Mouse (Mus musculus): Measurements from ENCODE around the gene Gm45234. TPM values are rescaled to one million over a fixed set of nuclear protein-coding genes. Genes with fewer than 3 reads are reported as not detected.

Gm45234 gene
- polyA plus RNA-seq, 1 experiment from 2014 or later, result not detected

DNA sequence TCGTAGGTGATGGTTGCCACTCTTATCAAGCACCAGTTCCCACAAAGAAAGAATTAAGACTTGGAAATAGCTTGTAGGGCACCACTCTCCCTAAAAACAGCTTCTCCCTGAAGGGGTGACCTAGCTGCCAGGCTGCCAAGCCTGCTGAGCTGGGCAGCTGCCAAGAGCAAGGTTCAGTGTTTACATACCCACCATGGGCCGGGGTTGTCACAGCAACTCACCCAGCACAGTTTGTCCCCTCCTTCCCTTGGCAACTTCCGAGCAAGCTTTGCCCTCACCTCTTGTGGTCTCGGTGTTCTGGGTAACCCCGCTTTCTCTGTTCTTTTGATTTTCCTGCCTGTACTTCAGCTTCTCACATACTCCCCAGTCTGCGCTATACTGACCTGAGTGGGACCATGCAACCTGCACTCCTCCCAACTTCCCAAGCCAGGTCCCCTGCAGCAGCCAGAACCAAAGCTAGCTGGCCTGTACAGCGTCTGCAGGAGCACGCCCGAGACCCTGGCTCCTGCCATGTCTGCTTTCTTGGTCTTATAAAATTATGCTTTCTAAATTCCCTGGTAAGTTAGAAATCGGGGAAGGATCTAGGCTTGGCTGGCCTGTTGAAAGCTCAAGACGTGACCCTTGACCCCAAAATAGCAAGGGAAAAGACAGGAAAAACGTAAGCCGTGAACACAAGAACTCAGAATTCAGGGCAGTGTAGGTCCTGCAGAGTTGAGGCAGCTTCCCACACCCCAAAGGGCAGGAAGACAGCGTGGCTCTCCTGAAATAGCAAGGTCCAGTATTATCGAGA is 61.5 kb downstream of the Gm45234 start:
- no peaks in the 10 kb centered on the region for H3K9me3 ChIP-seq
- no peaks in the 10 kb centered on the region for H3K27me3 ChIP-seq (ENCODE audit: poor library complexity, severe bottlenecking)
- DNase-seq (ENCODE audit: extremely low spot score, low spot score), result no peak
- peaks cover 10% of the 10 kb centered on the region for H3K36me3 ChIP-seq (replicated peaks)
- no peak overlapping the region for H3K4me3 ChIP-seq
- WGBS, result 89% methylated on average over 15 of the region's 15 CpGs
- peaks cover 9% of the 10 kb centered on the region for H3K4me1 ChIP-seq
- H3K27ac ChIP-seq, result no peak overlapping the region

DNA sequence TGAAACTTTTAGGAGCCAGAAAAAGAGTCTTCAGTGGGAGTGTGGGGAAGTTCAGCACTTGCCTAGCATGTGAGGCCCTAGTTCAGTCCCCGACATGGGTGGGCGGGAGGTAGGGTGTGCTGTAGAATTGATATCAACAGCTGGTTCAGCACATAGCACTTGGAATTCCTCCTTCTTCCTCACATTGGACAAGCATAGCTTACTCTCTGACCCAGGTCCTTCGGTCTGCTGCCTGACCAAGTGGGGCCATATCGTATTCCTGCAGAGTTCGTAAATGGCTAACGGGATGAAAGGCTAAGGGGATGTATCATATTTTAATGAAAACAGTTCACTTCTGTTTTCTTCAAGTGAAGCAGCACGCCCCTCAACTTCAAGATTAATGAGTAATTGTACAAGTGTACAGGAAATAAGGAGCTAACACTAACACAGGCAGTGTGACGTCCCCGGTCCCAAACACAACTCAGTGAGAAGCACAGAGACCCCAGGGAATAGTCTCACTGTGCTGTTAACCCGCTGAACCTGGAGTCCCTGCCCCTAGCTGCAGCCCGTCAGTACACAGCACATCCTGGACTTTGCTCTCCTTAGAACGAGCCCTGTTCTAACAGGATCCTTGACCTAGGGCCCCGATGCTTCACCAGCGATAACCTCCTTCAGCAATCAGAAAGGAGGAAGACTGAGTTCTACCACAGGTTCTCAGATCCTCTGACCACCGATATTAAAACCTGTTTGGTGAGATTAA is 62.4 kb downstream of the Gm45234 start:
- no peak for DNase-seq (ENCODE audit: extremely low spot score, low spot score)
- Histone ChIP-seq H3K4me3 (no peak overlapping the region), H3K4me1 (peaks cover 9% of the 10 kb centered on the region), H3K27ac (no peak overlapping the region), H3K9me3 (no peaks in the 10 kb centered on the region), H3K27me3 (ENCODE audit: poor library complexity, severe bottlenecking) (no peaks in the 10 kb centered on the region), H3K36me3 (replicated peaks) (peaks cover under 1% of the 10 kb centered on the region; the same call in 1 of the 2 replicates)
- WGBS, result 80% methylated on average over 15 of the region's 15 CpGs

DNA sequence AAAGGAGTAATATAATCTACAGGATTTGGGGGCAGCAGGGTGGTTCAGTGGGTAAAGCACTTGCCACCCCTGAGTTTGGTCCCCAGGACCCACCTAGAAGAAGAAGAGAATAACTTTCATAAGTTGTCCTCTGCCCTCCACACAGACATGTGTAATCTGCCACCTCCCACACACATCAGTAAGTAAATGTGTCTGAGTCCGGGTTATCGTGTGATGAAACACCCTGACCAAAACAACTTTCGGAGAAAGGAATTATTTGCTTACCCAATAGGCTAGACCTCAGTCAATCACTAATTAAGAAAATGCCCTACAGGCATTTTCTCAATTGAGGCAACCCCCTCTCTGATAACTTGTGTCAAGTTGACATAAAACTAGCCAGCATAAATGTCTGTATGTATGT is 65.3 kb downstream of the Gm45234 start:
- no peaks in the 10 kb centered on the region for H3K36me3 ChIP-seq (replicated peaks)
- no peaks in the 10 kb centered on the region for H3K27me3 ChIP-seq (ENCODE audit: poor library complexity, severe bottlenecking)
- no peak overlapping the region for H3K27ac ChIP-seq
- DNase-seq (ENCODE audit: extremely low spot score, low spot score), result no peak
- H3K4me1 ChIP-seq, result peaks cover 9% of the 10 kb centered on the region
- H3K9me3 ChIP-seq, result no peaks in the 10 kb centered on the region
- WGBS, result 91% methylated on average over 3 of the region's 3 CpGs
- H3K4me3 ChIP-seq, result no peak overlapping the region

MicroRNA genes within 50 kb of the gene (microRNA counts, 519-probe panel; counts per million panel counts)
- microRNA mmu-miR-141, result 341 counts per million, percentile 65 among the panel's probes with 10 or more counts
- 4,809 counts per million, percentile 82 among the panel's probes with 10 or more counts for microRNA mmu-miR-200c

Small RNAs within 50 kb of the gene (microRNA-seq; reads per million reads assigned to microRNA genes)
- 272 reads per million, percentile 58 among the genes with 10 or more reads in this experiment for gene Mir141
- gene Mir200c, result 1,264 reads per million, percentile 76 among the genes with 10 or more reads in this experiment

Other genes starting within 250 kb of the Gm45234 start
- gene C1ra, start 243.6 kb downstream of the Gm45234 start, polyA plus RNA-seq (2016; fragmentation: Nextera tagmentation; extraction: Ambion mirVana), result 0.06 and 0.15 TPM in 2 replicates
- 0.20 and 0.42 TPM in 2 replicates for gene C1s1, start 213.7 kb downstream of the Gm45234 start, polyA plus RNA-seq (2016; fragmentation: Nextera tagmentation; extraction: Ambion mirVana)
- gene C1rb, start 185.7 kb downstream of the Gm45234 start, polyA plus RNA-seq (2016; fragmentation: Nextera tagmentation; extraction: Ambion mirVana), result not detected in 2 replicates
- 0.05 TPM in 1 of 2 replicates, not detected in the other for gene C1s2, start 119.9 kb downstream of the Gm45234 start, polyA plus RNA-seq (2016; fragmentation: Nextera tagmentation; extraction: Ambion mirVana)
- gene Lpcat3, start 93.0 kb downstream of the Gm45234 start, polyA plus RNA-seq (2016; fragmentation: Nextera tagmentation; extraction: Ambion mirVana), result 38.8 and 44.1 TPM in 2 replicates
- gene Emg1, start 43.8 kb downstream of the Gm45234 start, polyA plus RNA-seq (2016; fragmentation: Nextera tagmentation; extraction: Ambion mirVana), result 255 and 270 TPM in 2 replicates
- gene Phb2, start 43.7 kb downstream of the Gm45234 start, polyA plus RNA-seq (2016; fragmentation: Nextera tagmentation; extraction: Ambion mirVana), result 490 and 492 TPM in 2 replicates
- 4.8 and 5.2 TPM in 2 replicates for gene Ptpn6, start 17.3 kb downstream of the Gm45234 start, polyA plus RNA-seq (2016; fragmentation: Nextera tagmentation; extraction: Ambion mirVana)
- gene Grcc10, start 14.6 kb downstream of the Gm45234 start, polyA plus RNA-seq (2016; fragmentation: Nextera tagmentation; extraction: Ambion mirVana), result 397 and 415 TPM in 2 replicates
- gene Atn1, start 503 bp upstream of the Gm45234 start, polyA plus RNA-seq (2016; fragmentation: Nextera tagmentation; extraction: Ambion mirVana), result 12.5 and 14.2 TPM in 2 replicates
- gene Eno2, start 13.7 kb upstream of the Gm45234 start, polyA plus RNA-seq (2016; fragmentation: Nextera tagmentation; extraction: Ambion mirVana), result 4.0 and 4.4 TPM in 2 replicates
- 4.9 and 5.3 TPM in 2 replicates for gene Lrrc23, start 23.7 kb upstream of the Gm45234 start, polyA plus RNA-seq (2016; fragmentation: Nextera tagmentation; extraction: Ambion mirVana)
- 7.4 and 8.9 TPM in 2 replicates for gene Spsb2, start 52.6 kb upstream of the Gm45234 start, polyA plus RNA-seq (2016; fragmentation: Nextera tagmentation; extraction: Ambion mirVana)
- 1,048 and 1,068 TPM in 2 replicates for gene Tpi1, start 58.3 kb upstream of the Gm45234 start, polyA plus RNA-seq (2016; fragmentation: Nextera tagmentation; extraction: Ambion mirVana)
- gene Usp5, start 73.5 kb upstream of the Gm45234 start, polyA plus RNA-seq (2016; fragmentation: Nextera tagmentation; extraction: Ambion mirVana), result 214 and 215 TPM in 2 replicates
- 271 and 298 TPM in 2 replicates for gene Cdca3, start 73.5 kb upstream of the Gm45234 start, polyA plus RNA-seq (2016; fragmentation: Nextera tagmentation; extraction: Ambion mirVana)
- gene Gnb3, start 84.3 kb upstream of the Gm45234 start, polyA plus RNA-seq (2016; fragmentation: Nextera tagmentation; extraction: Ambion mirVana), result 0.32 and 0.42 TPM in 2 replicates
- gene P3h3, start 101.7 kb upstream of the Gm45234 start, polyA plus RNA-seq (2016; fragmentation: Nextera tagmentation; extraction: Ambion mirVana), result 9.7 TPM in 2 replicates
- 2.1 and 2.5 TPM in 2 replicates for gene Gpr162, start 108.0 kb upstream of the Gm45234 start, polyA plus RNA-seq (2016; fragmentation: Nextera tagmentation; extraction: Ambion mirVana)
- 0.17 TPM in 1 of 2 replicates, not detected in the other for gene Cd4, start 132.2 kb upstream of the Gm45234 start, polyA plus RNA-seq (2016; fragmentation: Nextera tagmentation; extraction: Ambion mirVana)
- 0.76 and 0.88 TPM in 2 replicates for gene Lag3, start 155.7 kb upstream of the Gm45234 start, polyA plus RNA-seq (2016; fragmentation: Nextera tagmentation; extraction: Ambion mirVana)
- gene Ptms, start 164.1 kb upstream of the Gm45234 start, polyA plus RNA-seq (2016; fragmentation: Nextera tagmentation; extraction: Ambion mirVana), result 218 and 224 TPM in 2 replicates
- gene Mlf2, start 175.4 kb upstream of the Gm45234 start, polyA plus RNA-seq (2016; fragmentation: Nextera tagmentation; extraction: Ambion mirVana), result 388 and 398 TPM in 2 replicates
- 136 and 143 TPM in 2 replicates for gene Cops7a, start 209.5 kb upstream of the Gm45234 start, polyA plus RNA-seq (2016; fragmentation: Nextera tagmentation; extraction: Ambion mirVana)
- gene Pianp, start 240.7 kb upstream of the Gm45234 start, polyA plus RNA-seq (2016; fragmentation: Nextera tagmentation; extraction: Ambion mirVana), result 1.4 and 1.7 TPM in 2 replicates